Mouse (Mus musculus) kidney, postnatal 14 days (tissue): ENCODE results near the gene Stk31.
"Not testable (repeated sequence)": the region's sequence is repeated elsewhere in the genome, so short reads cannot be mapped to it uniquely, and the experiment has no call there.

Experiments used
- DNase-seq: peaks from one replicate; pipeline ENCODE4 v3.0.0; 2022; ENCODE audit warnings: mixed read lengths

The Stk31 gene

DNA sequence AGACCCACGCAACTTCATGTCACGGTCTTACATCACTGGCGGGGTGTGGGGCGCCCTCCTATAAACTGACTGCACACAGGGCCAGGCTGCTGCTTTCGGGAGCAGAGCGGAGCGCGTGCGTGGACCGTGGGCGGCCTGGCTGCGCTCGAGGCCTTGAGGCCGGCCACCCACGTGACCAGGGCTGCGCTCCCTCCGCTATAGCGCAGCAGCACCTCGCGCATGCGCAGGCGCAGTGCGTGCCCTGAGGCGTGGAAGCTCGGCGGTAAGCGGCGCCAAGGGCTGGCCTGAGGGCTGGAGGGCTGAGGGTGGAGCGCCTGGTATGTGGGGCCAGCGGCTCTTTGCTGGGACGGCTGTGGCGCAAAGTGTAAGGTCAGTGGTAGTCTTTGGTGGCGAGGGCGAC lies at the start of gene Stk31:
Gene Stk31, plus strand, starts transcription at position 289 of the 400 bp plus-strand sequence.
- DNase-seq: peak; percentile 13

DNA sequence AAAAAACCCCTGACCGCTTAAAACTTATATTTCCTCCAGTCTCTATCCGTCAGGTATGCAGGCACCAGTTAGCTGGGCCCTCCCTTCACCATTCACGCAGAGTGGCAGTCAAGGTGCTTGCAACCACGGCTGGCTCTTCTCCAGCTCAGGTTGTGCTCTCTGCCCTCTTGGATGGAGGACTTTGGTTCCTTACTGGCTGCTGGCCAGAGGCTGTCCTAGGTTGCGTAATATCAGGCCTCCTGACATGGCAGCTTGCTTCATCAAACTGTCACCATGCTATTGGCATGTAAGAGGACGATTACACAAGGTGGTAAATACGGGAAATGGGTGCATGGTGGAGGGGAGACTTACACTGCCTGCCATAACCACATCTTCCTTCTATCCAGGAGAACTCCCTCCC lies 45.6 kb upstream of the Stk31 start:
- DNase-seq: peak; percentile 79

- no peak for DNase-seq
Measured at GRCm38 (mm10) chr6:49354613-49355012, 40.8 kb upstream of the Stk31 start.

GRCm38 (mm10) chr6:49355171-49355570 lies 40.2 kb upstream of the Stk31 start:
- no peak for DNase-seq

DNA sequence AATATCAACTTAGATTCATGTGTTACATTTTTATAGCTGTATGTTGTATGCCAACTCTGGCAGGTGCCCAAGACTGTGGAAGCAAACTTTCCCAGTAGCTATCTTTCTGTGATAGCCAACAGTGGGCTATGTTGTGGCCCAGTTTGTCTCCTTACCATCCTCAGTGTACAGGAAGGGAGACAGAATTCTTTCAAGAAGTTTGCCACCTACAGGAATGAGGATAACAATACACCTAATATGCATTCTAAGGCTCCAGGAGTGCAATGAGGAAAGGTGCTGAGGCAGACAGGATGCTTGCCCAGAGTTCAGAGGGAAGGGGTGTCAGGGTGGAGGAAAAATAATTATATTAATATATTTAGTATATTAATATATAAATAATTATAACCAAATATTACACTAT lies 35.0 kb upstream of the Stk31 start:
- no peak for DNase-seq

DNA sequence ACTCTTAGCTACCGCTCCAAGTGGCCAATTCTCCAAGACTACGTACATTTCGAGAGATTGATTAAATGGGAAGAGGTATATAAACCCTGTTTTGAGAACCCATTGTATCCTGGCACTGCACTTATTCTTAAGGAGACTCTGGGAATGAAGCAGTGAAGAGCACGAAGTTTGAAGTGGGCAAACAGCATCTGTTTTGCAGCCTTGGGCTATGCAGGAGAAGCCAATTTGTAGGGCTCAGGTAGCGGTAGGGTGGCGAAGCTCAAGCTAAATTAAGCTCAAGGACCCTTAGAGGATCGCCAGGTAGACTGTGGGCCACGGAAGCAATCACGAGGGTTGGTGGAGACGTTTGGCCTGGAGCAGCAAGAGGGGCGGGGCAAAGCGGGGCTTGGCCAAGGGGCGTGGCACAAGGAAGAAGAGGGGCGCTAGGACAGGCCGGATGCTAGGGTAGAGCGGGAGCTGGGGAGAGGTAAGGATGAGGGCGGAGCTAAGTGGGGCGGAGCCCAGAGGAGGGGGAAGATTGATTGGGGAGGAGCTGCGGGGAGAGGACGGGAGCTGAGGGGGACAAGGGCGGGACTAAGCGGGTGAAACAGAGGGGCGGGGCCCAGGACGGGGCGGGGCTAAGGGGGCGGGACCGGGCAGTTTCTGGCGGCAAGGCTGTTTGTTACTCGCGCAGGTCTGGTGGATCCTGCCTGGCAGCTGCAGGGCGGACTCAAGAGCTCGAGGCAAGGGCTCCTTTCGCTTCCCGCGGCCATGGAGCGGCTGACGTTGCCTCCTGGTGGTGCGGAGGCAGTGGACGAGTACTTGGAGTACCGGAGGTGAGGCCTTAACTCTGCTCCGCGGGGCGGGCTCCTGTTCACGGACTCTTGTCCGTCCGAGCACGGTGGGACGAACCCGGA lies 28.0 kb upstream of the Stk31 start, which contains the start of gene Fam221a:
Gene Fam221a, plus strand, starts transcription at position 581 of the 896 bp plus-strand sequence.
- peak; percentile 90 for DNase-seq

GRCm38 (mm10) chr6:49368212-49368611 lies 27.2 kb upstream of the Stk31 start:
- no peak for DNase-seq

DNA sequence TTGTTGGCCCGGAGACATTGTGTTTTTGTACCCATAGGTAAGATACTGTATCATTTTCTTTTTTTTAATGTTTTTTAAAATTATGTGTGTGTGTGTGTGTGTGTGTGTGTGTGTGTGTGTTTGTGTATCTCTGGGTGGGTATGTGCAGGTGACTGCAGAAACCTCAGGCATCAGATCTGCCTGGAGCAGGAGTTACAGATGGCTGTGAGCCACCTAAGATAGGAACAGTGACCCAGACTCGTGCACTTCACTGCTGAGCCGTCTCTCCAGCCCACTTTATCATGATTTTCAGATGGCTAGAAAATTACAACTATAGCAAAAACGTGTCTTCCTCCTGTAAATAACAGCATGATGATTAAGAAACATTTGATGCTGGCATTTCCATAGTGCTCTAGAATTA lies 22.7 kb upstream of the Stk31 start:
- no peak for DNase-seq

DNA sequence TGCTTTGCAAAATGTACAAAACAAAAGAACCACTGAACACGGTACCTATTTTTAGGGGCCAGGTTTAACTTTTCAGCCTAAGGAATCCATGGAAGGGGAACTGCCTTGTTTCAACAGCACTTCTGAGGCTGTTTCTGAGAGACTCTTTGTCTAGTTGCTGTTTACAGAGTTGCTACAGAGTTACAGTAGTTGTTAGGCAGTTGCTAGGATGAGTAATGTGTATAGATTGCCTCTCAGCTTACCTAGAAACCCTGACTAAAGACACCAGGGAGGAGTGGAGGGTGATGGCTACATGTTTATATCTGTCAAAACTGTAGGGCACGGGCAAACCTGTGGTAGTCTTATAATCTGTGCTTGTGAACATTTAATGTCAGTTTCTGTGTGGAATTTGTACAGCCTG lies 21.5 kb upstream of the Stk31 start:
- no peak for DNase-seq

GRCm38 (mm10) chr6:49378328-49378727 lies 17.1 kb upstream of the Stk31 start:
- DNase-seq: no peak

- no peak for DNase-seq
Measured at GRCm38 (mm10) chr6:49394276-49394675, 1.1 kb upstream of the Stk31 start.

GRCm38 (mm10) chr6:49397466-49397865 lies 2.1 kb downstream of the Stk31 start:
- DNase-seq: peak; percentile 21

- no peak for DNase-seq
Measured at GRCm38 (mm10) chr6:49398365-49398764, 3.0 kb downstream of the Stk31 start.

DNA sequence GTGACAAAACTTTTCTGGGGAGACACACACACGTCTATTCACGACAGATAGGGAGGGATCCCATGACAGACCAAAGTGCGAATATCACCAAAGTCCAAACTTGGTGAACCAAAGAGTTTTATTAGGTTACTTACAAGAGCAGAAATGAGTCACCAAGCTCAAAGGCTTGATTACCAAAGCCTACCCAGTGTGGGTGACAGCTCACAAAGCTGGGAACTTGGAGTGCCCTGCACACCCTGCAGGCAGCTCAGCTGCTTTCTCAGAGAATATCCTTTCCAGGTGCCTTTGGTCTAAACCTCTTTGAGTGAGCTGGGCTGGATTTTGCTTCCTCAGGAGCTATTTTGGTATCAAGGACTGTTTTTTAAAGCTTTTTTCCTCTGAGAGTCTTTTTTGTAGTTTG lies 15.4 kb downstream of the Stk31 start:
- no peak for DNase-seq

GRCm38 (mm10) chr6:49412967-49413366 lies 17.6 kb downstream of the Stk31 start:
- DNase-seq: not testable (repeated sequence)

DNA sequence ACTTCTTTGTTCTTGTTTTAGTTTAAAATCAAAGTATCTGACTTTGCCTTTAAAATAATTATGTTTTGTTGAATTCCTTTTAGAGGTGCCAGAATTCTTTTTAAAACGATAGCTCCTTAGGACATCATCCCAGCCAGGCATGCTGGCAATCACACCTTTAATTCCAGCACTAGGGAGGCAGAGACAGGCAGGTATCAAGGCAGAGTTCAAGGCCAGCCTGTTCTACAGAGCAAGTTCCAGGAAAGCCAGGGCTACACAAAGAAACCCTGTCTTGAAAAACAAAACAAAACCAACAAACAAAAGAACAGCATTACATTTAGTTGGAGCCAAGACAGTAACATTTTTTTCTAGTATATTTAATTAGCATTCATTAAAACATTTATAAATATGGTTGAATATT lies 20.6 kb downstream of the Stk31 start:
- DNase-seq: no peak

- no peak for DNase-seq
Measured at GRCm38 (mm10) chr6:49437306-49437705, 41.9 kb downstream of the Stk31 start.

DNA sequence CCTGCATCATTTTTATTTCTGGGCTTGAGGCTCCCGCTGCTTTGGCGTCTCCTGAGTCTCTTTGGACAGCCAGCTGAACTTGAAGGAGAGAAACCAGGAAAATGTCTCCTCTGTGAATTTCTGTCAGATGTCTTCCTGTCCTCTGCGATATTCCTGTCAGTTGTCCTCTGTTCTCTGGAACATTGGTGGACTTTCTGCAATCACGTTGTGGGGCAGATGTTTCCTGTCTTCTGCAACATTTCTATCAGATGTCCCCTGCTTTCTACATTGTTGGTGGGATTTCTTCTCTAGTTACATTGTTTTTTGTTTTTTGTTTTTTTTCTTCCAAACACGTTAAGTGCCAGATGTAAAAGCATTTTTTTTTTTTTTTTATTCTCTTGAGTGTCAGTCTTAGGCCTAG lies 62.7 kb downstream of the Stk31 start:
- no peak for DNase-seq

GRCm38 (mm10) chr6:49483205-49483604 lies 87.8 kb downstream of the Stk31 start:
- DNase-seq: no peak

DNA sequence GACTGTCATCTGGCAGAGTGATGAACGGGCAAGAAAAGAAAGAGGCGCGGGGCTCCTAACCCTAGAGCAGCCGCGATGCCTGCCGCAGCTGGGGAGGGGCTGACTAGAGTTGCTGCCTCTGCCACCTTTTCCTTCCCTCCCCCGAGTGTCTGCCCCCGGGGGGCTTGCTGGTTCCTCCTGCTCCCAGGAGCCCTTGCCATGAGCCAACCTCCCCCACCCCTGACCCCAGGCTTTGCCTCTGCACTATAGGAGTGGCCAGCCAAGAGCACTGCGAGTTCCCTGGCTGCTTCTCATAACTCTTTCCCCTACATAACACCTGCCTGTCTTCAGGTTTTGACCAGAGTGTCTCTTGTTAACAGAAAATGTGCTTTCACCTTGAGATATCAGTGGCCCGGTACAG lies 96.1 kb downstream of the Stk31 start:
- DNase-seq: no peak

DNA sequence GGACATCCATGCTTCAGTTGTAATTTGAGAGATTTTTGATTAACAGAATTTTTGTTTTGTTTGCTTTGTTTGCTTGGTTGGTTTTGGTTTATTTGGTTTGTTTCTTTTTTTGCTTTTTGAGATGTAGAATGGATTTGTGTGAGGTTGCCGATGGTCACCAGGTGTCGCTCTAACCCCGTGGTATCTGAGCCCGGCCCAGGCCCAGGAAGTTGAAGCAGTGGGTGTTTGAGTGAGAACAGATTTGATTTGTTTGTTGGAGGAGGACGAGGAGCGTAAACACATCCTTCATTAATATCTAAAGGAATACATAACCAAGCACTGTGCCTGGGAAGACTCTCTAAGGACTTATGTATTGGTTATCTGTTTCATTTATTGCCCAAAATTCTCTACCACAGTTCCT lies 123.6 kb downstream of the Stk31 start:
- DNase-seq: peak; percentile 79
